Mouse (Mus musculus) heart, embryonic 11.5 days (tissue): ENCODE data around the gene Orai3. TPM values are rescaled to one million over a fixed set of nuclear protein-coding genes. Genes with fewer than 3 reads are reported as not detected.

Experiments
- ATAC-seq: fragments of 200-750 bp; cut with Nextera tagmentation; replicated peaks from 2 replicates; pipeline ENCODE4 v1.8.0; 2017; ENCODE audit warnings: moderate library complexity; ENCODE audit not compliant: insufficient number of reproducible peaks, low FRiP score, low TSS enrichment
- H3K27ac ChIP-seq: fragments of 300-500 bp; sonication (generic); 2 replicates; pipeline ENCODE4 v1.5.1; 2014; ENCODE audit warnings: mild to moderate bottlenecking, low read depth, low read length
- H3K27me3 ChIP-seq: fragments of 300-500 bp; sonication (generic); 2 replicates; pipeline ENCODE4 v1.6.1; 2014; ENCODE audit warnings: mild to moderate bottlenecking, low read length, mixed read lengths; ENCODE audit not compliant: control insufficient read depth, insufficient read depth
- H3K36me3 ChIP-seq: fragments of 300-500 bp; sonication (generic); 2 replicates; pipeline ENCODE4 v1.6.1; 2014; ENCODE audit warnings: mild to moderate bottlenecking, low read length, moderate library complexity, mixed read lengths; ENCODE audit not compliant: control insufficient read depth, insufficient read depth
- H3K4me1 ChIP-seq: fragments of 300-500 bp; sonication (generic); 2 replicates; pipeline ENCODE4 v1.6.1; 2014; ENCODE audit warnings: low read length; ENCODE audit not compliant: control insufficient read depth, insufficient read depth
- H3K4me2 ChIP-seq: fragments of 300-500 bp; sonication (generic); 2 replicates; pipeline ENCODE4 v1.6.1; 2014; ENCODE audit warnings: mild to moderate bottlenecking, moderate library complexity
- H3K4me3 ChIP-seq: fragments of 300-500 bp; sonication (generic); 2 replicates; pipeline ENCODE4 v1.5.1; 2014; ENCODE audit warnings: low read depth, low read length
- H3K9ac ChIP-seq: fragments of 300-500 bp; sonication (generic); 2 replicates; pipeline ENCODE4 v1.6.1; 2014; ENCODE audit warnings: mild to moderate bottlenecking, low read depth, low read length, moderate library complexity
- H3K9me3 ChIP-seq: fragments of 300-500 bp; sonication (generic); replicated peaks from 2 replicates; pipeline ENCODE4 v1.6.1; 2016; ENCODE audit warnings: low read length; ENCODE audit not compliant: control insufficient read depth
- WGBS: fragments of 180-500 bp; shearing (Covaris S2); extraction: QIAGEN DNeasy Blood & Tissue Kit; methylation state at CpG from one replicate; pipeline ENCODE4 v1.1.7; 2014; ENCODE audit not compliant: insufficient replicate concordance; 5-methylcytosine and 5-hydroxymethylcytosine counted together
- polyA plus RNA-seq: library from polyadenylated mRNA; unstranded; fragments of >200 nt; fragmentation: Nextera tagmentation; extraction: Ambion mirVana; gene quantifications from 2 replicates; pipeline ENCODE4 v1.2.1, GENCODE M21; 2014

Orai3 gene
- polyA plus RNA-seq, 1 experiment from 2014 or later = 14.5 TPM

- H3K9me3 ChIP-seq = no peaks in the 10 kb centered on the region
- H3K27me3 ChIP-seq = peaks cover 4% of the 10 kb centered on the region
- H3K4me2 ChIP-seq = peak overlapping the region; percentile 34
- H3K36me3 ChIP-seq = peaks cover 15% of the 10 kb centered on the region
- H3K4me1 ChIP-seq = peaks cover 18% of the 10 kb centered on the region
- WGBS = 87% methylated on average over 19 of the region's 19 CpGs
- H3K9ac ChIP-seq = peak overlapping the region; percentile 1; the same call in 1 of the 2 replicates
- ATAC-seq = no peak
- H3K4me3 ChIP-seq = no peak overlapping the region
- H3K27ac ChIP-seq = no peak overlapping the region
Observed at GRCm38 (mm10) chr7:127767671-127768345, 1.8 kb upstream of the Orai3 start.

GRCm38 (mm10) chr7:127768346-127768996 lies 1.1 kb upstream of the Orai3 start:
- no peak for ATAC-seq
- H3K27ac ChIP-seq = no peak overlapping the region
- H3K27me3 ChIP-seq = peaks cover under 1% of the 10 kb centered on the region; the same call in 1 of the 2 replicates
- H3K4me3 ChIP-seq = no peak overlapping the region
- H3K9ac ChIP-seq = no peak overlapping the region
- peaks cover 14% of the 10 kb centered on the region for H3K36me3 ChIP-seq
- peak overlapping the region; percentile 99 for H3K4me2 ChIP-seq
- peaks cover 18% of the 10 kb centered on the region for H3K4me1 ChIP-seq
- H3K9me3 ChIP-seq = no peaks in the 10 kb centered on the region
- 48% methylated on average over 13 of the region's 13 CpGs for WGBS

GRCm38 (mm10) chr7:127768997-127769593 lies 520 bp upstream of the Orai3 start:
- H3K4me2 ChIP-seq = peak overlapping the region; percentile 99
- peaks cover 10% of the 10 kb centered on the region for H3K36me3 ChIP-seq
- peak; percentile 71 for ATAC-seq
- H3K27ac ChIP-seq = peak overlapping the region; percentile 85
- no peaks in the 10 kb centered on the region for H3K9me3 ChIP-seq
- H3K27me3 ChIP-seq = no peaks in the 10 kb centered on the region
- peaks cover 21% of the 10 kb centered on the region for H3K4me1 ChIP-seq
- peak overlapping the region; percentile 70 for H3K4me3 ChIP-seq
- WGBS = 2% methylated on average over 16 of the region's 16 CpGs
- H3K9ac ChIP-seq = peak overlapping the region; percentile 92

GRCm38 (mm10) chr7:127770039-127770905 lies 657 bp downstream of the Orai3 start:
- Histone ChIP-seq H3K4me3 (peak overlapping the region; percentile 70), H3K4me2 (peak overlapping the region; percentile 99), H3K9ac (peak overlapping the region; percentile 92), H3K36me3 (peaks cover 9% of the 10 kb centered on the region), H3K4me1 (peaks cover 22% of the 10 kb centered on the region), H3K9me3 (no peaks in the 10 kb centered on the region), H3K27ac (peak overlapping the region; percentile 85), H3K27me3 (no peaks in the 10 kb centered on the region)
- peak; percentile 1; the same call in 1 of the 2 replicates for ATAC-seq
- WGBS = 2% methylated on average over 27 of the region's 27 CpGs

GRCm38 (mm10) chr7:127771262-127771661 lies 1.6 kb downstream of the Orai3 start:
- WGBS = 74% methylated on average over 5 of the region's 5 CpGs
- no peak overlapping the region for H3K9ac ChIP-seq

DNA sequence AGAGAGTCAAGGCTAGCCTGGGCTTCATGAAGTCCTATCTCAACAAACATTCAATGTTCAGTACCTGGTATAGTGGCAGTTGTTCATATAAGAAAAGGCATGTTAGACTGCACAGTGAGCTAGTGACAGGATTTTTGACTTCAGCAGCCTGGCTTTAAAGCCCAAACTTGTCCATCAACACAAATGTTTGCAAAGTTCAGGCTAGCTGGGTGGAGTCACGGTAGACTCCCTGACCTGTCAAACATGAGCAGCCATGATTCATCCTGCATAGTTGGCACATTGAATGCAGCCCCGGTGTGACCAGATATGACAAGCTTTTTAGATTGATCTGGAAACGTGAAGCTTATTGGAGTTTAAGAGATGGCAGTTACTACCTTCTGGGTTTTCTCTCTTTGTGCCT lies 2.5 kb downstream of the Orai3 start:
- H3K4me3 ChIP-seq = no peak overlapping the region
- H3K4me1 ChIP-seq = peaks cover 22% of the 10 kb centered on the region
- no peak for ATAC-seq
- no peaks in the 10 kb centered on the region for H3K9me3 ChIP-seq
- H3K27ac ChIP-seq = no peak overlapping the region
- 75% methylated on average over 3 of the region's 3 CpGs for WGBS
- H3K36me3 ChIP-seq = peaks cover 8% of the 10 kb centered on the region
- H3K4me2 ChIP-seq = no peak overlapping the region
- no peaks in the 10 kb centered on the region for H3K27me3 ChIP-seq
- H3K9ac ChIP-seq = no peak overlapping the region

More at GRCm38 (mm10) chr7:127771262-127771661, 1.6 kb downstream of the Orai3 start:
- Histone ChIP-seq H3K27me3 (no peaks in the 10 kb centered on the region), H3K27ac (no peak overlapping the region), H3K4me2 (peak overlapping the region; percentile 2; the same call in 1 of the 2 replicates), H3K4me1 (peaks cover 22% of the 10 kb centered on the region), H3K9me3 (no peaks in the 10 kb centered on the region), H3K4me3 (no peak overlapping the region), H3K36me3 (peaks cover 8% of the 10 kb centered on the region)
- ATAC-seq = no peak

DNA sequence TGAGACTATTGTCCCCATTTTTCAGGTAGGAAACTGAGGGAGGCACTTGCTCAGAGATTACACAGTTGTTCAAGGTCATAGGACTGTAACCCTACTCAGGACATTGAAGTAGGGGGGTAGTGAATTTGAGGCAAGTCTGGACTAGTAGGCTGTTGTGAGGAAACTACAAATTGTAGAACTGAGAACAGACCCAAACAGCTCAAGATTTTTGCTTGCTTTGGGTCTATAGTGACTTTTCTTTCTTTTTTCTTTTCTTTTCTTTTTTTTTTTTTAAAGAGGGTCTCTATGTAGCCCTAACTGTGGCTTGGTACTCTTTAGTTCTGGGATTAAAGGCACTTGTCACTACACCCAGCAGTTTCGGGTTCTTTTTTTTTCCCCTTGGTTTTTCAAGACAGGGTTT lies 2.9 kb downstream of the Orai3 start:
- Histone ChIP-seq H3K9me3 (no peaks in the 10 kb centered on the region), H3K4me3 (no peak overlapping the region), H3K36me3 (peaks cover 5% of the 10 kb centered on the region), H3K27ac (no peak overlapping the region), H3K4me2 (no peak overlapping the region), H3K4me1 (peaks cover 22% of the 10 kb centered on the region), H3K9ac (no peak overlapping the region), H3K27me3 (no peaks in the 10 kb centered on the region)
- ATAC-seq = no peak
- WGBS = 88% methylated on average over 1 of the region's 1 CpGs
